Mouse (Mus musculus) lung, embryonic 14.5 days (tissue): Measurements from ENCODE around the gene Dpf3. TPM values are rescaled to one million over a fixed set of nuclear protein-coding genes. Genes with fewer than 3 reads are reported as not detected.

Experiments
- ATAC-seq: fragments of 200-750 bp; cut with Nextera tagmentation; 2 replicates; pipeline ENCODE4 v1.8.0; 2017; ENCODE audit warnings: mild to moderate bottlenecking, moderate TSS enrichment, moderate library complexity; ENCODE audit not compliant: insufficient read depth
- DNase-seq: peaks from one replicate; pipeline ENCODE4 v3.0.0-alpha.2; 2015
- H3K27ac ChIP-seq: fragments of 300-500 bp; sonication (generic); 2 replicates; pipeline ENCODE4 v1.5.1; 2014; ENCODE audit warnings: low read depth, mild to moderate bottlenecking, moderate library complexity
- H3K27me3 ChIP-seq: fragments of 300-500 bp; sonication (generic); 2 replicates; pipeline ENCODE4 v1.6.1; 2014; ENCODE audit warnings: low read length, control low read depth; ENCODE audit not compliant: insufficient read depth
- H3K36me3 ChIP-seq: fragments of 300-500 bp; sonication (generic); 2 replicates; pipeline ENCODE4 v1.6.1; 2014; ENCODE audit warnings: control low read depth; ENCODE audit not compliant: insufficient read depth
- H3K4me1 ChIP-seq: fragments of 300-500 bp; sonication (generic); 2 replicates; pipeline ENCODE4 v1.6.1; 2014; ENCODE audit warnings: antibody characterized with exemption, control low read depth; ENCODE audit not compliant: insufficient read depth
- H3K4me2 ChIP-seq: fragments of 300-500 bp; sonication (generic); 2 replicates; pipeline ENCODE4 v1.6.1; 2014; ENCODE audit warnings: mild to moderate bottlenecking
- H3K4me3 ChIP-seq: fragments of 300-500 bp; sonication (generic); 2 replicates; pipeline ENCODE4 v1.5.1; 2014; ENCODE audit warnings: low read depth, low read length
- H3K9ac ChIP-seq: fragments of 300-500 bp; sonication (generic); 2 replicates; pipeline ENCODE4 v1.6.1; 2014
- H3K9me3 ChIP-seq: fragments of 300-500 bp; sonication (generic); 2 replicates; pipeline ENCODE4 v1.6.1; 2016; ENCODE audit warnings: low read depth, low read length, control low read depth
- CTCF ChIP-seq: IDR thresholded peaks from 2 replicates; pipeline ENCODE4 v1.5.1; 2016; ENCODE audit warnings: antibody characterized with exemption, low read depth
- WGBS: fragments of 180-500 bp; shearing (Covaris S2); extraction: QIAGEN DNeasy Blood & Tissue Kit; methylation state at CpG from one replicate; pipeline ENCODE4 v1.1.7; 2014; 5-methylcytosine and 5-hydroxymethylcytosine counted together
- polyA plus RNA-seq: library from polyadenylated mRNA; unstranded; fragments of >200 nt; fragmentation: Nextera tagmentation; extraction: Ambion mirVana; gene quantifications from 2 replicates; pipeline ENCODE4 v1.2.1, GENCODE M21; 2014

The Dpf3 gene
- polyA plus RNA-seq, 1 experiment from 2014 or later = 3.1 TPM

- 82% methylated on average over 11 of the region's 11 CpGs for WGBS
- Histone ChIP-seq H3K27ac (no peak overlapping the region), H3K9me3 (no peaks in the 10 kb centered on the region), H3K4me3 (no peak overlapping the region), H3K9ac (no peak overlapping the region), H3K36me3 (no peaks in the 10 kb centered on the region), H3K4me1 (no peaks in the 10 kb centered on the region), H3K27me3 (no peaks in the 10 kb centered on the region), H3K4me2 (no peak overlapping the region)
- no peak for TF ChIP-seq CTCF
- no peak for ATAC-seq
- no peak for DNase-seq
Observed at GRCm38 (mm10) chr12:83370221-83370620, 117.3 kb downstream of the Dpf3 start.

GRCm38 (mm10) chr12:83369416-83369815 lies 118.1 kb downstream of the Dpf3 start:
- no peak overlapping the region for H3K4me3 ChIP-seq
- no peaks in the 10 kb centered on the region for H3K27me3 ChIP-seq
- H3K4me2 ChIP-seq = no peak overlapping the region
- DNase-seq (no peak), ATAC-seq (no peak)
- no peaks in the 10 kb centered on the region for H3K36me3 ChIP-seq
- 87% methylated on average over 5 of the region's 5 CpGs for WGBS
- no peaks in the 10 kb centered on the region for H3K4me1 ChIP-seq
- no peaks in the 10 kb centered on the region for H3K9me3 ChIP-seq
- H3K27ac ChIP-seq = no peak overlapping the region
- TF ChIP-seq CTCF = no peak
- no peak overlapping the region for H3K9ac ChIP-seq

- ATAC-seq (no peak), DNase-seq (no peak)
- no peak overlapping the region for H3K9ac ChIP-seq
- no peak overlapping the region for H3K27ac ChIP-seq
- no peak overlapping the region for H3K4me3 ChIP-seq
- H3K9me3 ChIP-seq = no peaks in the 10 kb centered on the region
- 78% methylated on average over 1 of the region's 1 CpGs for WGBS
- H3K4me1 ChIP-seq = no peaks in the 10 kb centered on the region
- no peaks in the 10 kb centered on the region for H3K27me3 ChIP-seq
- no peaks in the 10 kb centered on the region for H3K36me3 ChIP-seq
- no peak for TF ChIP-seq CTCF
- no peak overlapping the region for H3K4me2 ChIP-seq
Observed at GRCm38 (mm10) chr12:83367486-83367885, 120.0 kb downstream of the Dpf3 start.

GRCm38 (mm10) chr12:83364771-83365170 lies 122.7 kb downstream of the Dpf3 start:
- no peaks in the 10 kb centered on the region for H3K36me3 ChIP-seq
- no peak overlapping the region for H3K9ac ChIP-seq
- H3K4me3 ChIP-seq = no peak overlapping the region
- TF ChIP-seq CTCF = no peak; the same call in 1 of the 2 replicates
- no peaks in the 10 kb centered on the region for H3K9me3 ChIP-seq
- H3K4me1 ChIP-seq = no peaks in the 10 kb centered on the region
- whole genome bisulfite sequencing = 61% methylated on average over 3 of the region's 3 CpGs
- DNase-seq (no peak), ATAC-seq (no peak)
- H3K27ac ChIP-seq = no peak overlapping the region
- no peaks in the 10 kb centered on the region for H3K27me3 ChIP-seq
- H3K4me2 ChIP-seq = no peak overlapping the region

GRCm38 (mm10) chr12:83361801-83362200 lies 125.7 kb downstream of the Dpf3 start:
- Histone ChIP-seq H3K4me2 (no peak overlapping the region), H3K9me3 (no peaks in the 10 kb centered on the region), H3K9ac (no peak overlapping the region), H3K27me3 (no peaks in the 10 kb centered on the region), H3K4me3 (no peak overlapping the region), H3K27ac (no peak overlapping the region), H3K36me3 (no peaks in the 10 kb centered on the region), H3K4me1 (no peaks in the 10 kb centered on the region)
- 60% methylated on average over 3 of the region's 3 CpGs for WGBS
- TF ChIP-seq CTCF = no peak
- no peak for ATAC-seq
- no peak for DNase-seq

GRCm38 (mm10) chr12:83352640-83353039 lies 134.9 kb downstream of the Dpf3 start:
- DNase-seq (no peak), ATAC-seq (no peak)
- Histone ChIP-seq H3K4me1 (no peaks in the 10 kb centered on the region), H3K4me3 (no peak overlapping the region), H3K9me3 (no peaks in the 10 kb centered on the region), H3K27ac (no peak overlapping the region), H3K36me3 (no peaks in the 10 kb centered on the region), H3K4me2 (no peak overlapping the region), H3K27me3 (no peaks in the 10 kb centered on the region), H3K9ac (no peak overlapping the region)
- WGBS = 64% methylated on average over 6 of the region's 6 CpGs
- TF ChIP-seq CTCF = no peak

GRCm38 (mm10) chr12:83349736-83350135 lies 137.8 kb downstream of the Dpf3 start:
- no peak overlapping the region for H3K9ac ChIP-seq
- H3K27ac ChIP-seq = no peak overlapping the region
- no peak for TF ChIP-seq CTCF
- H3K4me3 ChIP-seq = no peak overlapping the region
- no peaks in the 10 kb centered on the region for H3K36me3 ChIP-seq
- H3K27me3 ChIP-seq = no peaks in the 10 kb centered on the region
- ATAC-seq (no peak), DNase-seq (no peak)
- H3K4me1 ChIP-seq = no peaks in the 10 kb centered on the region
- H3K9me3 ChIP-seq = no peaks in the 10 kb centered on the region
- WGBS = 82% methylated on average over 5 of the region's 5 CpGs
- H3K4me2 ChIP-seq = no peak overlapping the region

- no peak for ATAC-seq
- no peak for DNase-seq
- Histone ChIP-seq H3K4me2 (no peak overlapping the region), H3K9me3 (no peaks in the 10 kb centered on the region), H3K36me3 (no peaks in the 10 kb centered on the region), H3K4me3 (no peak overlapping the region), H3K9ac (no peak overlapping the region), H3K4me1 (no peaks in the 10 kb centered on the region), H3K27me3 (no peaks in the 10 kb centered on the region), H3K27ac (no peak overlapping the region)
- 45% methylated on average over 3 of the region's 3 CpGs for WGBS
- no peak for TF ChIP-seq CTCF
Observed at GRCm38 (mm10) chr12:83348246-83348645, 139.3 kb downstream of the Dpf3 start.
